Mouse (Mus musculus) CH12.LX (cell line): ENCODE results near the gene Hmox2.

ENCODE experiments used
- CTCF ChIP-seq, 2 experiments: IDR thresholded peaks in 1 of 2; conservative IDR thresholded peaks in 1 of 2; 2 replicates each; pipeline ENCODE4 v1.5.1; 2011 to 2012; ENCODE audit warnings: low read depth in 2 of 2, low read length in 2 of 2, improper control_type of control experiment in 1 of 2, inconsistent platforms in 1 of 2, mild to moderate bottlenecking in 1 of 2, moderate library complexity in 1 of 2
- E2F4 ChIP-seq: IDR thresholded peaks from 2 replicates; pipeline ENCODE4 v1.6.1; 2011; ENCODE audit warnings: low read depth, low read length, improper control_type of control experiment; ENCODE audit not compliant: insufficient replicate concordance
- HCFC1 ChIP-seq: IDR thresholded peaks from 2 replicates; pipeline ENCODE4 v1.6.1; 2012; ENCODE audit warnings: low read depth, mild to moderate bottlenecking, inconsistent platforms, low read length, improper control_type of control experiment
- POLR2A ChIP-seq: IDR thresholded peaks from 2 replicates; pipeline ENCODE4 v1.6.1; 2011; ENCODE audit warnings: low read depth, mild to moderate bottlenecking, improper control_type of control experiment, low read length
- USF1 ChIP-seq: IDR thresholded peaks from 2 replicates; pipeline ENCODE4 v1.6.1; 2014; ENCODE audit warnings: low read depth, mild to moderate bottlenecking, inconsistent platforms, low read length, improper control_type of control experiment

DNA sequence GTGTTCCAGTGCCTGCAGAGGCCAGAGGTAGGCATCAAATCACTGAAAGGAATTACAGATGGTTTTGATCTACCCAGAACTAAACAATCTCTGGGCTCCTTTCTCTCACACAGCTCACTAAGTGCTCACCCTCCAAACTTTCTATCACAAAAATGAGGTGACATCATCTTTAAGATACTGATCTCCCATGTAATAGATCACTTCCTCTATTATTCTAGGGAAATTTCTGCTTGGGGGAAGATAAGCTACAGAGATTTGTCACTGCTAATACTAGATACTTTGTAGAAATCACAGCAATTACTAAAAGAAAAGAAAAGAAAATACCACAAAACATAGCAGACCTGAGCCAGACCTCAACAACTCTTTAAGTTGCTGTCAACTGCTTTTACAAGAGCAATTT is 56.4 kb downstream of the Hmox2 start:
- TF ChIP-seq HCFC1 (no peak), POLR2A (no peak), CTCF (conservative IDR thresholded peaks at IDR 0.05 in 1 of 2, IDR thresholded peaks at IDR 0.05 in 1 of 2; ENCODE audit: low read depth in 2 of 2, low read length in 2 of 2) (no peak), USF1 (no peak), E2F4 (no peak)
